Mouse (Mus musculus): Measurements from ENCODE around the gene Raver2. TPM values are rescaled to one million over a fixed set of nuclear protein-coding genes. Genes with fewer than 3 reads are reported as not detected.

Gene Raver2
- total RNA-seq, 2 experiments from 2014 or later: 9.7 to 10.7 TPM

- DNase-seq (ENCODE audit: low spot score in 2 of 2): no peak
These were observed 24.5 kb downstream of the Raver2 start for GRCm38 (mm10) chr4:101093292-101093691.

- no peak for DNase-seq (ENCODE audit: low spot score in 2 of 2)
These were observed 38.3 kb downstream of the Raver2 start for GRCm38 (mm10) chr4:101107122-101107521.

GRCm38 (mm10) chr4:101121002-101121401 lies 52.2 kb downstream of the Raver2 start:
- DNase-seq (ENCODE audit: low spot score in 2 of 2): no peak

GRCm38 (mm10) chr4:101135013-101135412 lies 66.2 kb downstream of the Raver2 start:
- no peak for DNase-seq (ENCODE audit: low spot score in 2 of 2)

- DNase-seq (ENCODE audit: low spot score in 2 of 2): no peak
These were observed 67.1 kb downstream of the Raver2 start for GRCm38 (mm10) chr4:101135909-101136308.

GRCm38 (mm10) chr4:101137975-101138374 lies 69.2 kb downstream of the Raver2 start:
- no peak for DNase-seq (ENCODE audit: low spot score in 2 of 2)

GRCm38 (mm10) chr4:101141768-101142167 lies 73.0 kb downstream of the Raver2 start:
- no peak for DNase-seq (ENCODE audit: low spot score in 2 of 2)

- DNase-seq (ENCODE audit: low spot score in 2 of 2): no peak
These were observed 75.1 kb downstream of the Raver2 start for GRCm38 (mm10) chr4:101143901-101144300.

- DNase-seq (ENCODE audit: low spot score in 2 of 2): no peak
These were observed 75.6 kb downstream of the Raver2 start for GRCm38 (mm10) chr4:101144361-101144760.

- no peak for DNase-seq (ENCODE audit: low spot score in 2 of 2)
These were observed 76.0 kb downstream of the Raver2 start for GRCm38 (mm10) chr4:101144790-101145189.

GRCm38 (mm10) chr4:101146047-101146745 lies 77.4 kb downstream of the Raver2 start:
- peak; percentile 27 to 65 for DNase-seq (ENCODE audit: low spot score in 2 of 2)

- no peak for DNase-seq (ENCODE audit: low spot score in 2 of 2)
These were observed 78.3 kb downstream of the Raver2 start for GRCm38 (mm10) chr4:101146891-101147655.

GRCm38 (mm10) chr4:101155541-101155940 lies 86.8 kb downstream of the Raver2 start:
- no peak for DNase-seq (ENCODE audit: low spot score in 2 of 2)

- DNase-seq (ENCODE audit: low spot score in 2 of 2): no peak
These were observed 88.7 kb downstream of the Raver2 start for GRCm38 (mm10) chr4:101157476-101157875.

GRCm38 (mm10) chr4:101158282-101158681 lies 89.5 kb downstream of the Raver2 start:
- no peak for DNase-seq (ENCODE audit: low spot score in 2 of 2)

GRCm38 (mm10) chr4:101159191-101159764 lies 90.5 kb downstream of the Raver2 start:
- no peak for DNase-seq (ENCODE audit: low spot score in 2 of 2)

- DNase-seq (ENCODE audit: low spot score in 2 of 2): no peak
These were observed 92.0 kb downstream of the Raver2 start for GRCm38 (mm10) chr4:101160821-101161220.

- DNase-seq (ENCODE audit: low spot score in 2 of 2): no peak
These were observed 95.4 kb downstream of the Raver2 start for GRCm38 (mm10) chr4:101164189-101164588.

- no peak for DNase-seq (ENCODE audit: low spot score in 2 of 2)
These were observed 95.9 kb downstream of the Raver2 start for GRCm38 (mm10) chr4:101164673-101165072.

GRCm38 (mm10) chr4:101165776-101166175 lies 97.0 kb downstream of the Raver2 start:
- DNase-seq (ENCODE audit: low spot score in 2 of 2): no peak

- no peak for DNase-seq (ENCODE audit: low spot score in 2 of 2)
These were observed 99.0 kb downstream of the Raver2 start for GRCm38 (mm10) chr4:101167777-101168176.

GRCm38 (mm10) chr4:101168189-101168778 lies 99.5 kb downstream of the Raver2 start:
- DNase-seq (ENCODE audit: low spot score in 2 of 2): no peak
